Mouse (Mus musculus) liver, embryonic 11.5 days (tissue): ENCODE data around the gene Samd10. TPM values are rescaled to one million over a fixed set of nuclear protein-coding genes. Genes with fewer than 3 reads are reported as not detected.

Source experiments
- ATAC-seq: fragments of 200-750 bp; cut with Nextera tagmentation; replicated peaks from 2 replicates; pipeline ENCODE4 v1.8.0; 2017; ENCODE audit warnings: moderate number of reproducible peaks, mild to moderate bottlenecking, moderate TSS enrichment, moderate library complexity; ENCODE audit not compliant: low FRiP score
- DNase-seq: peaks from one replicate; pipeline ENCODE4 v3.0.0-alpha.2; 2017; ENCODE audit warnings: low spot score
- H3K27ac ChIP-seq: fragments of 300-500 bp; sonication (generic); 2 replicates; pipeline ENCODE4 v1.5.1; 2014; ENCODE audit warnings: mild to moderate bottlenecking, low read depth, low read length, control low read depth
- H3K27me3 ChIP-seq: fragments of 300-500 bp; sonication (generic); replicated peaks from 2 replicates; pipeline ENCODE4 v1.6.1; 2014; ENCODE audit warnings: low read length, mixed read lengths; ENCODE audit not compliant: control insufficient read depth, insufficient read depth
- H3K36me3 ChIP-seq: fragments of 300-500 bp; sonication (generic); 2 replicates; pipeline ENCODE4 v1.6.1; 2014; ENCODE audit warnings: mild to moderate bottlenecking, low read length, moderate library complexity, mixed read lengths; ENCODE audit not compliant: control insufficient read depth, insufficient read depth
- H3K4me1 ChIP-seq: fragments of 300-500 bp; sonication (generic); replicated peaks from 2 replicates; pipeline ENCODE4 v1.6.1; 2014; ENCODE audit warnings: low read length, mixed read lengths; ENCODE audit not compliant: control insufficient read depth, insufficient read depth
- H3K4me2 ChIP-seq: fragments of 300-500 bp; sonication (generic); 2 replicates; pipeline ENCODE4 v1.6.1; 2014; ENCODE audit warnings: mild to moderate bottlenecking, control low read depth, moderate library complexity
- H3K4me3 ChIP-seq: fragments of 300-500 bp; sonication (generic); 2 replicates; pipeline ENCODE4 v1.5.1; 2014; ENCODE audit warnings: low read depth, low read length, control low read depth
- H3K9ac ChIP-seq: fragments of 300-500 bp; sonication (generic); 2 replicates; pipeline ENCODE4 v1.6.1; 2014; ENCODE audit warnings: low read depth, low read length, control low read depth
- H3K9me3 ChIP-seq: fragments of 300-500 bp; sonication (generic); 2 replicates; pipeline ENCODE4 v1.6.1; 2016; ENCODE audit warnings: low read length, inconsistent platforms, mixed read lengths; ENCODE audit not compliant: control insufficient read depth
- WGBS: fragments of 180-500 bp; shearing (Covaris S2); extraction: QIAGEN DNeasy Blood & Tissue Kit; methylation state at CpG from one replicate; pipeline ENCODE4 v1.1.7; 2014; 5-methylcytosine and 5-hydroxymethylcytosine counted together
- polyA plus RNA-seq: library from polyadenylated mRNA; unstranded; fragments of >200 nt; fragmentation: Nextera tagmentation; extraction: Ambion mirVana; gene quantifications from 2 replicates; pipeline ENCODE4 v1.2.1, GENCODE M21; 2014

The Samd10 gene
- polyA plus RNA-seq, 1 experiment from 2014 or later, result 6.2 TPM

- no peak overlapping the region for H3K4me2 ChIP-seq
- H3K9ac ChIP-seq, result no peak overlapping the region
- H3K9me3 ChIP-seq, result no peaks in the 10 kb centered on the region
- H3K36me3 ChIP-seq, result peaks cover 48% of the 10 kb centered on the region
- H3K27ac ChIP-seq, result no peak overlapping the region
- H3K4me3 ChIP-seq, result no peak overlapping the region
- DNase-seq, result no peak
- 92% methylated on average over 11 of the region's 11 CpGs for WGBS
- ATAC-seq, result no peak
- H3K4me1 ChIP-seq, result peaks cover 23% of the 10 kb centered on the region
- no peaks in the 10 kb centered on the region for H3K27me3 ChIP-seq
Measured at GRCm38 (mm10) chr2:181588229-181588780, 10.7 kb downstream of the Samd10 start.

- WGBS, result 81% methylated on average over 6 of the region's 6 CpGs
- Histone ChIP-seq H3K36me3 (peaks cover 48% of the 10 kb centered on the region), H3K27ac (no peak overlapping the region), H3K4me3 (no peak overlapping the region), H3K4me1 (peaks cover 18% of the 10 kb centered on the region), H3K4me2 (no peak overlapping the region), H3K9ac (no peak overlapping the region), H3K27me3 (no peaks in the 10 kb centered on the region), H3K9me3 (no peaks in the 10 kb centered on the region)
- ATAC-seq (no peak), DNase-seq (no peak)
Measured at GRCm38 (mm10) chr2:181587796-181588195, 11.2 kb downstream of the Samd10 start.

- ATAC-seq, result no peak
- peaks cover 48% of the 10 kb centered on the region for H3K36me3 ChIP-seq
- H3K4me1 ChIP-seq, result peaks cover 11% of the 10 kb centered on the region
- 92% methylated on average over 3 of the region's 3 CpGs for WGBS
- H3K27ac ChIP-seq, result no peak overlapping the region
- no peaks in the 10 kb centered on the region for H3K27me3 ChIP-seq
- H3K4me3 ChIP-seq, result no peak overlapping the region
- H3K9ac ChIP-seq, result no peak overlapping the region
- DNase-seq, result no peak
- no peaks in the 10 kb centered on the region for H3K9me3 ChIP-seq
- H3K4me2 ChIP-seq, result no peak overlapping the region
Measured at GRCm38 (mm10) chr2:181586124-181586523, 12.9 kb downstream of the Samd10 start.

GRCm38 (mm10) chr2:181585506-181585905 is 13.5 kb downstream of the Samd10 start:
- DNase-seq, result peak; percentile 23
- Histone ChIP-seq H3K36me3 (peaks cover 48% of the 10 kb centered on the region), H3K27ac (no peak overlapping the region), H3K4me2 (no peak overlapping the region), H3K9ac (no peak overlapping the region), H3K27me3 (no peaks in the 10 kb centered on the region), H3K9me3 (no peaks in the 10 kb centered on the region), H3K4me3 (no peak overlapping the region), H3K4me1 (peaks cover 9% of the 10 kb centered on the region)
- 89% methylated on average over 5 of the region's 5 CpGs for WGBS
- ATAC-seq, result no peak

- no peak within 1 kb of the TSS for H3K27ac ChIP-seq
- H3K4me3 ChIP-seq, result no peak within 1 kb of the TSS
- H3K27me3 ChIP-seq, result no peaks in the 10 kb centered on the region
- H3K4me1 ChIP-seq, result peaks cover 16% of the 10 kb centered on the region
- H3K4me2 ChIP-seq, result no peak within 1 kb of the TSS
- ATAC-seq (no peak), DNase-seq (no peak)
- WGBS, result 88% methylated on average over 4 of the region's 4 CpGs
- H3K9ac ChIP-seq, result no peak within 1 kb of the TSS
- H3K9me3 ChIP-seq, result no peaks in the 10 kb centered on the region
- H3K36me3 ChIP-seq, result peaks cover 42% of the 10 kb centered on the region
Measured at GRCm38 (mm10) chr2:181584411-181584942, 14.5 kb downstream of the Samd10 start, which contains the start of gene Uckl1. Gene Uckl1 (minus strand): TSS chr2:181584892.

- no peak overlapping the region for H3K9ac ChIP-seq
- ATAC-seq (no peak), DNase-seq (peak; percentile 27)
- no peaks in the 10 kb centered on the region for H3K27me3 ChIP-seq
- H3K27ac ChIP-seq, result no peak overlapping the region
- H3K4me1 ChIP-seq, result peaks cover 24% of the 10 kb centered on the region
- H3K9me3 ChIP-seq, result no peaks in the 10 kb centered on the region
- no peak overlapping the region for H3K4me2 ChIP-seq
- 87% methylated on average over 3 of the region's 3 CpGs for WGBS
- peaks cover 35% of the 10 kb centered on the region for H3K36me3 ChIP-seq
- no peak overlapping the region for H3K4me3 ChIP-seq
Measured at GRCm38 (mm10) chr2:181583460-181584257, 15.4 kb downstream of the Samd10 start.

- Histone ChIP-seq H3K36me3 (peaks cover 29% of the 10 kb centered on the region), H3K27ac (no peak overlapping the region), H3K9me3 (no peaks in the 10 kb centered on the region), H3K9ac (no peak overlapping the region), H3K4me1 (peaks cover 32% of the 10 kb centered on the region), H3K27me3 (no peaks in the 10 kb centered on the region), H3K4me3 (no peak overlapping the region), H3K4me2 (no peak overlapping the region)
- peak; percentile 27 for DNase-seq
- WGBS, result 94% methylated on average over 1 of the region's 1 CpGs
- no peak for ATAC-seq
Measured at GRCm38 (mm10) chr2:181582939-181583338, 16.1 kb downstream of the Samd10 start.

GRCm38 (mm10) chr2:181582358-181582757 is 16.7 kb downstream of the Samd10 start:
- Histone ChIP-seq H3K27me3 (no peaks in the 10 kb centered on the region), H3K36me3 (peaks cover 26% of the 10 kb centered on the region), H3K4me3 (peak overlapping the region; percentile 78; the same call in 1 of the 2 replicates), H3K4me1 (peaks cover 37% of the 10 kb centered on the region), H3K9me3 (no peaks in the 10 kb centered on the region), H3K27ac (0 out of 2 replicates have a peak overlapping the region, but pooled peaks have one; percentile 19), H3K9ac (peak overlapping the region; percentile 91; the same call in 1 of the 2 replicates), H3K4me2 (peak overlapping the region; percentile 77)
- 88% methylated on average over 2 of the region's 2 CpGs for WGBS
- peak; percentile 28 for DNase-seq
- no peak for ATAC-seq
